Mouse (Mus musculus) limb, embryonic 10.5 days (tissue): Measurements from ENCODE around the gene Mbd3. TPM values are rescaled to one million over a fixed set of nuclear protein-coding genes. Genes with fewer than 3 reads are reported as not detected.
A peak's percentile ranks its signal among the peaks of the same experiment; 100 is the strongest.

ENCODE experiments used
- DNase-seq: peaks from one replicate; pipeline ENCODE4 v3.0.0-alpha.2; 2017; ENCODE audit warnings: low spot score
- H3K27ac ChIP-seq: fragments of 300-500 bp; sonication (generic); 2 replicates; pipeline ENCODE4 v1.5.1; 2016; ENCODE audit warnings: mild to moderate bottlenecking
- H3K27me3 ChIP-seq: fragments of 300-500 bp; sonication (generic); 2 replicates; pipeline ENCODE4 v1.6.1; 2016; ENCODE audit warnings: low read depth, mild to moderate bottlenecking; ENCODE audit not compliant: poor library complexity, severe bottlenecking
- H3K36me3 ChIP-seq: fragments of 300-500 bp; sonication (generic); 2 replicates; pipeline ENCODE4 v1.6.1; 2016; ENCODE audit warnings: mild to moderate bottlenecking, moderate library complexity
- H3K4me1 ChIP-seq: fragments of 300-500 bp; sonication (generic); 2 replicates; pipeline ENCODE4 v1.6.1; 2016
- H3K4me3 ChIP-seq: fragments of 300-500 bp; sonication (generic); 2 replicates; pipeline ENCODE4 v1.5.1; 2016; ENCODE audit warnings: mild to moderate bottlenecking, moderate library complexity
- H3K9me3 ChIP-seq: fragments of 300-500 bp; sonication (generic); replicated peaks from 2 replicates; pipeline ENCODE4 v1.6.1; 2016; ENCODE audit warnings: mild to moderate bottlenecking
- WGBS: fragments of 180-500 bp; shearing (Covaris S2); methylation state at CpG from one replicate; pipeline ENCODE4 v1.1.7; 2016; 5-methylcytosine and 5-hydroxymethylcytosine counted together
- polyA plus RNA-seq: library from polyadenylated mRNA; unstranded; fragments of >200 nt; fragmentation: Nextera tagmentation; extraction: Ambion mirVana; gene quantifications from 2 replicates; pipeline ENCODE4 v1.2.1, GENCODE M21; 2016

Mbd3 gene
- polyA plus RNA-seq, 1 experiment from 2014 or later, result 469 TPM

GRCm38 (mm10) chr10:80434233-80434592, 34.9 kb upstream of the Mbd3 start:
- peak overlapping the region; percentile 98 for H3K27ac ChIP-seq

GRCm38 (mm10) chr10:80433513-80434232, 34.3 kb upstream of the Mbd3 start, which contains the start of gene Tcf3:
Gene Tcf3, minus strand, starts transcription at chr10:80433647.
- under 1% methylated on average over 51 of the region's 61 CpGs for WGBS
- peaks cover 40% of the 10 kb centered on the region for H3K4me1 ChIP-seq
- DNase-seq, result peak; percentile 96

More at GRCm38 (mm10) chr10:80434233-80434592, 34.9 kb upstream of the Mbd3 start:
- peak overlapping the region; percentile 99 for H3K4me3 ChIP-seq
- peaks cover 40% of the 10 kb centered on the region for H3K4me1 ChIP-seq
- no peaks in the 10 kb centered on the region for H3K9me3 ChIP-seq
- H3K27me3 ChIP-seq, result peaks cover 9% of the 10 kb centered on the region
- H3K36me3 ChIP-seq, result peaks cover 27% of the 10 kb centered on the region
- whole genome bisulfite sequencing, result 13% methylated on average over 8 of the region's 8 CpGs
- DNase-seq, result no peak

GRCm38 (mm10) chr10:80432936-80433512, 33.7 kb upstream of the Mbd3 start:
- Histone ChIP-seq H3K4me3 (peak overlapping the region; percentile 99), H3K4me1 (peaks cover 37% of the 10 kb centered on the region), H3K27ac (peak overlapping the region; percentile 98), H3K27me3 (peaks cover 6% of the 10 kb centered on the region), H3K9me3 (no peaks in the 10 kb centered on the region), H3K36me3 (peaks cover 38% of the 10 kb centered on the region)
- DNase-seq, result peak; percentile 80
- WGBS, result under 1% methylated on average over 57 of the region's 60 CpGs

More at GRCm38 (mm10) chr10:80433513-80434232, 34.3 kb upstream of the Mbd3 start, which contains the start of gene Tcf3:
- H3K36me3 ChIP-seq, result peaks cover 32% of the 10 kb centered on the region
- H3K4me3 ChIP-seq, result peak within 1 kb of the TSS; percentile 99
- no peaks in the 10 kb centered on the region for H3K9me3 ChIP-seq
- peaks cover 9% of the 10 kb centered on the region for H3K27me3 ChIP-seq
- H3K27ac ChIP-seq, result peak within 1 kb of the TSS; percentile 98

GRCm38 (mm10) chr10:80432387-80432785, 33.0 kb upstream of the Mbd3 start:
- Histone ChIP-seq H3K4me3 (peak overlapping the region; percentile 99), H3K27me3 (no peaks in the 10 kb centered on the region; the same call in 1 of the 2 replicates), H3K27ac (peak overlapping the region; percentile 98), H3K9me3 (no peaks in the 10 kb centered on the region), H3K4me1 (peaks cover 36% of the 10 kb centered on the region), H3K36me3 (peaks cover 45% of the 10 kb centered on the region)
- no peak for DNase-seq
- 2% methylated on average over 4 of the region's 4 CpGs for WGBS

GRCm38 (mm10) chr10:80431570-80432386, 32.4 kb upstream of the Mbd3 start:
- peak overlapping the region; percentile 99 for H3K4me3 ChIP-seq
- peaks cover 36% of the 10 kb centered on the region for H3K4me1 ChIP-seq
- H3K27me3 ChIP-seq, result no peaks in the 10 kb centered on the region; the same call in 1 of the 2 replicates
- no peaks in the 10 kb centered on the region for H3K9me3 ChIP-seq
- peaks cover 51% of the 10 kb centered on the region for H3K36me3 ChIP-seq
- no peak for DNase-seq
- peak overlapping the region; percentile 98 for H3K27ac ChIP-seq
- WGBS, result 21% methylated on average over 16 of the region's 16 CpGs

- DNase-seq, result no peak
- H3K27me3 ChIP-seq, result no peaks in the 10 kb centered on the region
- H3K27ac ChIP-seq, result no peak overlapping the region
- no peaks in the 10 kb centered on the region for H3K9me3 ChIP-seq
- H3K4me1 ChIP-seq, result peaks cover 27% of the 10 kb centered on the region
- peaks cover 64% of the 10 kb centered on the region for H3K36me3 ChIP-seq
- H3K4me3 ChIP-seq, result peak overlapping the region; percentile 99
- WGBS, result 74% methylated on average over 8 of the region's 8 CpGs
Observed at GRCm38 (mm10) chr10:80430375-80430980, 31.1 kb upstream of the Mbd3 start.

- Histone ChIP-seq H3K4me3 (0 out of 2 replicates have a peak overlapping the region, but pooled peaks have one; percentile 99), H3K4me1 (peaks cover 26% of the 10 kb centered on the region), H3K27me3 (no peaks in the 10 kb centered on the region), H3K9me3 (no peaks in the 10 kb centered on the region), H3K27ac (no peak overlapping the region), H3K36me3 (peaks cover 71% of the 10 kb centered on the region)
- DNase-seq, result no peak
- 89% methylated on average over 8 of the region's 8 CpGs for WGBS
Observed at GRCm38 (mm10) chr10:80429800-80430199, 30.4 kb upstream of the Mbd3 start.

GRCm38 (mm10) chr10:80425041-80425440, 25.7 kb upstream of the Mbd3 start:
- no peaks in the 10 kb centered on the region for H3K27me3 ChIP-seq
- no peaks in the 10 kb centered on the region for H3K9me3 ChIP-seq
- H3K36me3 ChIP-seq, result peaks cover 100% of the 10 kb centered on the region
- H3K4me3 ChIP-seq, result no peak overlapping the region
- no peak for DNase-seq
- WGBS, result 91% methylated on average over 3 of the region's 3 CpGs
- no peak overlapping the region for H3K27ac ChIP-seq
- 0 out of 2 replicates have a peak, but pooled peaks cover 10% of the 10 kb centered on the region for H3K4me1 ChIP-seq

GRCm38 (mm10) chr10:80423562-80423961, 24.2 kb upstream of the Mbd3 start:
- no peak overlapping the region for H3K4me3 ChIP-seq
- no peak overlapping the region for H3K27ac ChIP-seq
- no peak for DNase-seq
- WGBS, result 54% methylated on average over 4 of the region's 4 CpGs
- H3K9me3 ChIP-seq, result no peaks in the 10 kb centered on the region
- no peaks in the 10 kb centered on the region for H3K27me3 ChIP-seq
- 0 out of 2 replicates have a peak, but pooled peaks cover 9% of the 10 kb centered on the region for H3K4me1 ChIP-seq
- H3K36me3 ChIP-seq, result peaks cover 100% of the 10 kb centered on the region

- Histone ChIP-seq H3K4me1 (0 out of 2 replicates have a peak, but pooled peaks cover 9% of the 10 kb centered on the region), H3K36me3 (peaks cover 100% of the 10 kb centered on the region), H3K9me3 (no peaks in the 10 kb centered on the region), H3K27ac (no peak overlapping the region; the same call in 1 of the 2 replicates), H3K4me3 (no peak overlapping the region), H3K27me3 (no peaks in the 10 kb centered on the region)
- DNase-seq, result no peak
- 92% methylated on average over 9 of the region's 9 CpGs for WGBS
Observed at GRCm38 (mm10) chr10:80421651-80422472, 22.5 kb upstream of the Mbd3 start.

- 95% methylated on average over 8 of the region's 8 CpGs for WGBS
- Histone ChIP-seq H3K27me3 (no peaks in the 10 kb centered on the region), H3K4me1 (0 out of 2 replicates have a peak, but pooled peaks cover 9% of the 10 kb centered on the region), H3K27ac (no peak overlapping the region; the same call in 1 of the 2 replicates), H3K36me3 (peaks cover 100% of the 10 kb centered on the region), H3K9me3 (no peaks in the 10 kb centered on the region), H3K4me3 (peak overlapping the region; percentile 23)
- no peak for DNase-seq
Observed at GRCm38 (mm10) chr10:80421208-80421607, 21.9 kb upstream of the Mbd3 start.
